Mouse (Mus musculus): ENCODE data around the gene Mef2d. TPM values are rescaled to one million over a fixed set of nuclear protein-coding genes. Genes with fewer than 3 reads are reported as not detected.
A peak's percentile ranks its signal among the peaks of the same experiment; 100 is the strongest.

Mef2d gene
- total RNA-seq, 2 experiments from 2014 or later = 210 to 213 TPM

- DNase-seq (ENCODE audit: low spot score in 2 of 2) = no peak
Observed at GRCm38 (mm10) chr3:88136945-88137494, 5.2 kb upstream of the Mef2d start.

GRCm38 (mm10) chr3:88137821-88138220 is 4.4 kb upstream of the Mef2d start:
- DNase-seq (ENCODE audit: low spot score in 2 of 2) = no peak

GRCm38 (mm10) chr3:88138336-88139242 is 3.6 kb upstream of the Mef2d start:
- DNase-seq (ENCODE audit: low spot score in 2 of 2) = peak; percentile 97 to 98

- peak; percentile 63 to 83 for DNase-seq (ENCODE audit: low spot score in 2 of 2)
Observed at GRCm38 (mm10) chr3:88139243-88140177, 2.7 kb upstream of the Mef2d start.

GRCm38 (mm10) chr3:88140178-88140902 is 1.8 kb upstream of the Mef2d start:
- no peak for DNase-seq (ENCODE audit: low spot score in 2 of 2)

- no peak for DNase-seq (ENCODE audit: low spot score in 2 of 2)
Observed at GRCm38 (mm10) chr3:88140903-88141430, 1.2 kb upstream of the Mef2d start.

- no peak for DNase-seq (ENCODE audit: low spot score in 2 of 2)
Observed at GRCm38 (mm10) chr3:88141439-88141786, 759 bp upstream of the Mef2d start.

- peak in 1 of 2 experiments; percentile 51 for DNase-seq (ENCODE audit: low spot score in 2 of 2)
Observed at GRCm38 (mm10) chr3:88142546-88142915, 359 bp downstream of the Mef2d start.

- peak; percentile 63 to 75 for DNase-seq (ENCODE audit: low spot score in 2 of 2)
Observed at GRCm38 (mm10) chr3:88142916-88143771, 972 bp downstream of the Mef2d start.

GRCm38 (mm10) chr3:88143961-88144486 is 1.9 kb downstream of the Mef2d start:
- peak; percentile 46 to 62 for DNase-seq (ENCODE audit: low spot score in 2 of 2)

- no peak for DNase-seq (ENCODE audit: low spot score in 2 of 2)
Observed at GRCm38 (mm10) chr3:88144648-88145410, 2.7 kb downstream of the Mef2d start.

- DNase-seq (ENCODE audit: low spot score in 2 of 2) = no peak
Observed at GRCm38 (mm10) chr3:88145411-88145782, 3.2 kb downstream of the Mef2d start.

- no peak for DNase-seq (ENCODE audit: low spot score in 2 of 2)
Observed at GRCm38 (mm10) chr3:88145952-88146351, 3.8 kb downstream of the Mef2d start.

- DNase-seq (ENCODE audit: low spot score in 2 of 2) = no peak
Observed at GRCm38 (mm10) chr3:88146376-88147112, 4.4 kb downstream of the Mef2d start.

GRCm38 (mm10) chr3:88147444-88147843 is 5.3 kb downstream of the Mef2d start:
- no peak for DNase-seq (ENCODE audit: low spot score in 2 of 2)

- no peak for DNase-seq (ENCODE audit: low spot score in 2 of 2)
Observed at GRCm38 (mm10) chr3:88147866-88148265, 5.7 kb downstream of the Mef2d start.

GRCm38 (mm10) chr3:88148354-88148753 is 6.2 kb downstream of the Mef2d start:
- DNase-seq (ENCODE audit: low spot score in 2 of 2) = no peak

Data from left cerebral cortex, adult 18-20 months (tissue).